19 mouse cellular contexts compared by ENCODE assay signal in the genomic region with DNA sequence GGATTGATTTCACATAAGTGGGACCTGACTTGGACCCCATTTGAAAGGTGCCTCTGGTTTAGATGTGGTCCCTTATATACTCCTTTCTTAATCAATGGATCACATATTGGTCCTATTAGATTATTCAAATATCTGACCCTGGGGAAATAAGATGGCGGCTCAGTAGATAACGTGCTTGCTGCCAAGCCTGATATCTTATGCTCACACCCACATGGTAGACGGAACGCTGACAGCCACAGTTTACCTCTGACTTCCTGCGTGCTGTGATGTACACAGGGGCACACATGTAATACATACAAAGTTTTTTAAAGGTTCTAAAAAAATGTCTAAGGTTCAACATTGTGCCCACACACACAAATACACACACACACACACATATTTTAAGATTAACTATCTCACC.
DNase-seq lines count a peak whose midpoint lies in the region; ATAC-seq and TF ChIP-seq lines count a peak whose summit lies in the region.
"Had no signal": no experiment of that assay in that cellular context is flagged by ENCODE, and none has a peak within 500 bp of the region (broad histone marks: within the 10 kb centered on the region; RNA-seq: fewer than 3 reads in every experiment).

No protein-coding gene starts in this region.

- no peak for TF ChIP-seq CTCF in liver, embryonic 14.5 days (IDR thresholded peaks at IDR 0.05; ENCODE audit: low read depth)

- H3K4me3 ChIP-seq in liver, embryonic 14.5 days (ENCODE audit: insufficient read depth in 1 of 2, low read depth in 2 of 2, low read length in 2 of 2), result no peak overlapping the region
- H3K4me3 ChIP-seq: embryonic facial prominence, embryonic 10.5 days; forebrain, embryonic 10.5 days; heart, embryonic 15.5 days; hindbrain, embryonic 13.5 days had no signal

- WGBS in liver, embryonic 14.5 days (ENCODE audit: insufficient replicate concordance), result 41% methylated on average over 5 of the region's 5 CpGs

- no peaks in the 10 kb centered on the region for H3K27me3 ChIP-seq in liver, embryonic 14.5 days (ENCODE audit: control insufficient read depth, insufficient read depth, low read length)
- H3K27me3 ChIP-seq: heart, embryonic 15.5 days; hindbrain, embryonic 13.5 days had no signal

- peak; percentile 70 for ATAC-seq in liver, embryonic 14.5 days (ENCODE audit: insufficient read depth)
- ATAC-seq in megakaryocyte progenitor cell, adult 5-6 weeks (replicated peaks; ENCODE audit: poor library complexity), result peak; percentile 35
- ATAC-seq: forebrain, embryonic 14.5 days had no signal

- H3K9me3 ChIP-seq in liver, embryonic 14.5 days (ENCODE audit: control insufficient read depth, low read length), result no peaks in the 10 kb centered on the region
- H3K9me3 ChIP-seq: embryonic facial prominence, embryonic 10.5 days; forebrain, embryonic 10.5 days; heart, embryonic 15.5 days; hindbrain, embryonic 13.5 days had no signal

- H3K4me2 ChIP-seq in liver, embryonic 14.5 days (ENCODE audit: low read depth), result no peak overlapping the region
- H3K4me2 ChIP-seq: heart, embryonic 11.5 days; heart, embryonic 15.5 days; hindbrain, embryonic 13.5 days had no signal

- TF ChIP-seq EP300 in liver, embryonic 14.5 days (IDR thresholded peaks at IDR 0.05; ENCODE audit: low read depth), result peak; percentile 42

- H3K4me1 ChIP-seq in liver, embryonic 14.5 days (replicated peaks; ENCODE audit: control insufficient read depth in 2 of 2, insufficient read depth in 2 of 2, low read length in 1 of 2), result peaks cover 19 to 26% of the 10 kb centered on the region in 2 experiments
- H3K4me1 ChIP-seq: forebrain, embryonic 10.5 days; heart, embryonic 15.5 days had no signal

- H3K27ac ChIP-seq in liver, embryonic 14.5 days, result no peak overlapping the region
- H3K27ac ChIP-seq: embryonic facial prominence, embryonic 10.5 days; forebrain, embryonic 10.5 days; heart, embryonic 15.5 days had no signal

- H3K36me3 ChIP-seq in liver, embryonic 14.5 days (replicated peaks; ENCODE audit: control insufficient read depth, insufficient read depth, low read depth), result peaks cover 6% of the 10 kb centered on the region

- no peak overlapping the region for H3K9ac ChIP-seq in liver, embryonic 14.5 days (replicated peaks)
- H3K9ac ChIP-seq: heart, embryonic 15.5 days; hindbrain, embryonic 13.5 days had no signal

- DNase-seq in c-Kit-positive CD71-positive TER-119-negative erythroid progenitor cells, embryonic 14.5 days (ENCODE audit: low read depth), result peak; percentile 9
- peak; percentile 51 for DNase-seq in liver
- peak in 2 of 3 experiments; percentile 7 to 11 for DNase-seq in liver, embryonic 14.5 days (ENCODE audit: low read depth in 3 of 3, low spot score in 3 of 3)
- no peak for DNase-seq in layer of hippocampus, adult 18-20 months (ENCODE audit: low spot score in 2 of 2)
- DNase-seq in testis, postnatal 10 days (ENCODE audit: low spot score), result no peak
- no peak for DNase-seq in right cerebral cortex, postnatal 36 days (ENCODE audit: low spot score in 2 of 2)
- DNase-seq: adrenal gland, postnatal 10 days; cerebellum, adult 18-20 months; cerebellum, adult 9-11 months; gastrocnemius, postnatal 36 days; heart, adult 18-20 months; heart, postnatal 14 days had no signal

Comparison
In these comparisons a context has a peak if more than half of its experiments do, and no peak if none do; other contexts are left out.
1. DNase-seq: peak in c-Kit-positive CD71-positive TER-119-negative erythroid progenitor cells, embryonic 14.5 days (single experiment), liver (single experiment) and liver, embryonic 14.5 days (2 of 3); none in layer of hippocampus, adult 18-20 months (0 of 2), testis, postnatal 10 days (single experiment) and right cerebral cortex, postnatal 36 days (0 of 2).